Mouse (Mus musculus): Measurements from ENCODE around the gene Wdr38.

DNA sequence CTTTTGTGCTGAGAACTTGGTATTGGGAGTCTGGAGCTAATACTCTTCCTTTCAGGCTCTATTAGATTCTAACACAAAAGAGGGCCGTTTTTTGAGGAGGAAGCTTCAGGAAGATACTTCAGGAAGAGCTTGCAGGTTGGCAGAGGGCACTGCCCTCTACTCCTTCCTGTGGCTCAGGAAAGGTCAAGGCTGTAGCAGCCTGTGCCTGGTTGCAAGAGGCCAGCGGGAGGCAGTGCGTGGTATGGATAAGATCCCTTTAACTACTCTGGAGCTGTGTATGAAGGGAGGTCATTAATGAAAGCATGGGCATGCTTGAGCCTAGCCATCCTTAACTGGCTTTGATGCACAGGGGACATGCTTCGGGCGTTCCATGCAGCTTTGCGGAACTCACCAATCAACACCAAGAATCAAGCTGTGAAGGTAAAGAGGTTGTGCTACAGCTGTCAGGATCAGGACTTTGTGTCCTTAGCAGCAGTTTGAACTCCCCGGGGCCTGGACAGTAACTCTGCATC, 15.5 kb downstream of the Wdr38 start:
- TF ChIP-seq HCFC1 (IDR thresholded peaks at IDR 0.05; ENCODE audit: borderline replicate concordance, insufficient read depth, low read length) (no peak), MAFK (IDR thresholded peaks at IDR 0.05; ENCODE audit: insufficient read depth, low read depth, low read length) (no peak), CHD2 (IDR thresholded peaks at IDR 0.05; ENCODE audit: low read depth, low read length) (no peak), ZNF384 (IDR thresholded peaks at IDR 0.05; ENCODE audit: low read depth, low read length) (no peak), ZC3H11A (IDR thresholded peaks at IDR 0.05; ENCODE audit: borderline replicate concordance, low read depth, low read length) (no peak)
